Mouse (Mus musculus) myocyte (in vitro differentiated cells): ENCODE measurements around the gene Mroh7. TPM values are rescaled to one million over a fixed set of nuclear protein-coding genes. Genes with fewer than 3 reads are reported as not detected.
"Not testable (repeated sequence)": the region's sequence is repeated elsewhere in the genome, so short reads cannot be mapped to it uniquely, and the experiment has no call there.

Experiments used
- H3K27me3 ChIP-seq: one replicate; pipeline ENCODE4 v1.6.1; 2011; ENCODE audit not compliant: control insufficient read depth, insufficient read depth, insufficient read length
- H3K36me3 ChIP-seq: one replicate; pipeline ENCODE4 v1.6.1; 2011; ENCODE audit not compliant: control insufficient read depth, insufficient read depth
- H3K4me2 ChIP-seq: one replicate; pipeline ENCODE4 v1.6.1; 2011; ENCODE audit warnings: low read depth, control low read depth
- H3K4me3 ChIP-seq: one replicate; pipeline ENCODE4 v1.5.1; 2011; ENCODE audit warnings: mild to moderate bottlenecking, control low read depth, moderate library complexity
- H3K79me2 ChIP-seq: one replicate; pipeline ENCODE4 v1.6.1; 2011; ENCODE audit not compliant: control insufficient read depth, insufficient read depth
- H3ac ChIP-seq: one replicate; pipeline ENCODE4 v1.6.1; 2011; ENCODE audit not compliant: control insufficient read depth, insufficient read length
- CEBPB ChIP-seq: IDR thresholded peaks from 2 replicates; pipeline ENCODE4 v1.6.1; 2011; ENCODE audit warnings: mild to moderate bottlenecking, moderate library complexity; ENCODE audit not compliant: poor library complexity, insufficient read depth, severe bottlenecking
- E2F4 ChIP-seq: IDR thresholded peaks from one replicate; pipeline ENCODE4 v1.6.1; 2011; ENCODE audit warnings: mild to moderate bottlenecking, control low read depth, moderate library complexity; ENCODE audit not compliant: insufficient read depth
- MAX ChIP-seq: IDR thresholded peaks from one replicate; pipeline ENCODE4 v1.6.1; 2011; ENCODE audit warnings: low read depth, mild to moderate bottlenecking, control low read depth
- MYOD1 ChIP-seq, 3 experiments: IDR thresholded peaks; one replicate each; pipeline ENCODE4 v1.6.1; 2011; ENCODE audit warnings: control low read depth in 2 of 3, low read depth in 2 of 3, mild to moderate bottlenecking in 2 of 3, moderate library complexity in 1 of 3; ENCODE audit not compliant: insufficient read length in 2 of 3, control insufficient read depth in 1 of 3
- MYOG ChIP-seq, 3 experiments: IDR thresholded peaks; one replicate each; pipeline ENCODE4 v1.6.1; 2011; ENCODE audit warnings: control low read depth in 2 of 3, low read depth in 2 of 3, mild to moderate bottlenecking in 2 of 3; ENCODE audit not compliant: insufficient read length in 2 of 3, control insufficient read depth in 1 of 3, insufficient read depth in 1 of 3
- POLR2A ChIP-seq: IDR thresholded peaks from one replicate; pipeline ENCODE4 v1.6.1; 2011; ENCODE audit warnings: low read depth, mild to moderate bottlenecking, control low read depth, moderate library complexity; ENCODE audit not compliant: insufficient read length
- POLR2AphosphoS2 ChIP-seq: IDR thresholded peaks from one replicate; pipeline ENCODE4 v1.6.1; 2011; ENCODE audit warnings: low read depth, control low read depth; ENCODE audit not compliant: insufficient read length
- REST ChIP-seq: IDR thresholded peaks from one replicate; pipeline ENCODE4 v1.6.1; 2011; ENCODE audit warnings: mild to moderate bottlenecking, control low read depth, moderate library complexity; ENCODE audit not compliant: insufficient read depth, insufficient read length
- SRF ChIP-seq: IDR thresholded peaks from one replicate; pipeline ENCODE4 v1.6.1; 2011; ENCODE audit warnings: low read depth; ENCODE audit not compliant: control insufficient read depth, insufficient read length
- TCF12 ChIP-seq: IDR thresholded peaks from one replicate; pipeline ENCODE4 v1.6.1; 2011; ENCODE audit warnings: mild to moderate bottlenecking, control low read depth; ENCODE audit not compliant: poor library complexity, insufficient read depth, severe bottlenecking
- TCF3 ChIP-seq: IDR thresholded peaks from one replicate; pipeline ENCODE4 v1.6.1; 2011; ENCODE audit warnings: low read depth, control low read depth; ENCODE audit not compliant: insufficient read length
- USF1 ChIP-seq: IDR thresholded peaks from one replicate; pipeline ENCODE4 v1.6.1; 2011; ENCODE audit warnings: low read depth, mild to moderate bottlenecking, control low read depth, moderate library complexity
- polyA plus RNA-seq: library from polyadenylated mRNA; unstranded; fragments of >200 nt; fragmentation: generic; extraction: Trizol; gene quantifications from one replicate; pipeline ENCODE4 v1.2.1, GENCODE M21; 2012; ENCODE audit warnings: missing spikeins

Mroh7 gene
- polyA plus RNA-seq, 1 experiment = not detected

GRCm38 (mm10) chr4:106747001-106747580, 16.4 kb upstream of the Mroh7 start:
- TF ChIP-seq CEBPB (no peak), E2F4 (no peak), TCF3 (no peak), MYOD1 (IDR thresholded peaks at IDR 0.05; ENCODE audit: control insufficient read depth in 1 of 3, insufficient read length in 2 of 3, low read depth in 2 of 3) (no peak), USF1 (no peak), MYOG (IDR thresholded peaks at IDR 0.05; ENCODE audit: control insufficient read depth in 1 of 3, insufficient read depth in 1 of 3, insufficient read length in 2 of 3, low read depth in 2 of 3) (no peak), TCF12 (no peak), SRF (no peak), POLR2A (no peak), REST (no peak), POLR2AphosphoS2 (no peak), MAX (no peak)
- Histone ChIP-seq H3K4me3 (no peak overlapping the region), H3K79me2 (no peaks in the 10 kb centered on the region), H3ac (no peak overlapping the region), H3K27me3 (no peaks in the 10 kb centered on the region), H3K36me3 (no peaks in the 10 kb centered on the region), H3K4me2 (no peak overlapping the region)

- TF ChIP-seq MYOD1 (IDR thresholded peaks at IDR 0.05; ENCODE audit: control insufficient read depth in 1 of 3, insufficient read length in 2 of 3, low read depth in 2 of 3) (no peak), POLR2A (no peak), MYOG (IDR thresholded peaks at IDR 0.05; ENCODE audit: control insufficient read depth in 1 of 3, insufficient read depth in 1 of 3, insufficient read length in 2 of 3, low read depth in 2 of 3) (no peak), CEBPB (no peak), SRF (no peak), POLR2AphosphoS2 (no peak), REST (no peak)
- Histone ChIP-seq H3K79me2 (no peaks in the 10 kb centered on the region), H3K4me3 (no peak overlapping the region), H3K36me3 (no peaks in the 10 kb centered on the region), H3K4me2 (no peak overlapping the region), H3ac (no peak overlapping the region), H3K27me3 (no peaks in the 10 kb centered on the region)
Observed at GRCm38 (mm10) chr4:106745862-106746261, 15.1 kb upstream of the Mroh7 start.

- Histone ChIP-seq H3K36me3 (no peaks in the 10 kb centered on the region), H3ac (no peak overlapping the region), H3K27me3 (peaks cover 11% of the 10 kb centered on the region), H3K4me3 (no peak overlapping the region), H3K4me2 (no peak overlapping the region), H3K79me2 (no peaks in the 10 kb centered on the region)
- TF ChIP-seq USF1 = no peak
- TF ChIP-seq MYOG (IDR thresholded peaks at IDR 0.05; ENCODE audit: control insufficient read depth in 1 of 3, insufficient read depth in 1 of 3, insufficient read length in 2 of 3, low read depth in 2 of 3) = no peak
- no peak for TF ChIP-seq POLR2A
- TF ChIP-seq E2F4 = no peak
- no peak for TF ChIP-seq MAX
Observed at GRCm38 (mm10) chr4:106737904-106738303, 7.2 kb upstream of the Mroh7 start.

- not testable (repeated sequence) for H3K36me3 ChIP-seq
Observed at GRCm38 (mm10) chr4:106736884-106737283, 6.2 kb upstream of the Mroh7 start.

GRCm38 (mm10) chr4:106733636-106734035, 2.9 kb upstream of the Mroh7 start, which contains the start of gene Fam151a:
Fam151a (plus strand) TSS chr4:106733889.
- H3K4me3 ChIP-seq = no peak within 1 kb of the TSS
- no peaks in the 10 kb centered on the region for H3K36me3 ChIP-seq
- H3ac ChIP-seq = no peak within 1 kb of the TSS
- no peak within 1 kb of the TSS for H3K4me2 ChIP-seq
- peaks cover 25% of the 10 kb centered on the region for H3K27me3 ChIP-seq
- TF ChIP-seq MAX (no peak), MYOD1 (IDR thresholded peaks at IDR 0.05; ENCODE audit: control insufficient read depth in 1 of 3, insufficient read length in 2 of 3, low read depth in 2 of 3) (no peak)
- no peaks in the 10 kb centered on the region for H3K79me2 ChIP-seq

More at GRCm38 (mm10) chr4:106736884-106737283, 6.2 kb upstream of the Mroh7 start:
- not testable (repeated sequence) for H3K79me2 ChIP-seq, H3K4me3 ChIP-seq, H3ac ChIP-seq, H3K4me2 ChIP-seq
- peaks cover 13% of the 10 kb centered on the region for H3K27me3 ChIP-seq

GRCm38 (mm10) chr4:106720631-106721030, 10.1 kb downstream of the Mroh7 start:
- H3K79me2 ChIP-seq = no peaks in the 10 kb centered on the region

More at GRCm38 (mm10) chr4:106720631-106721030, 10.1 kb downstream of the Mroh7 start:
- H3K36me3 ChIP-seq = no peaks in the 10 kb centered on the region
- peaks cover 49% of the 10 kb centered on the region for H3K27me3 ChIP-seq
- H3K4me2 ChIP-seq = no peak overlapping the region
- H3ac ChIP-seq = no peak overlapping the region
- H3K4me3 ChIP-seq = no peak overlapping the region
- TF ChIP-seq POLR2A (no peak), SRF (no peak), TCF12 (no peak), E2F4 (no peak), REST (no peak), MYOD1 (IDR thresholded peaks at IDR 0.05; ENCODE audit: control insufficient read depth in 1 of 3, insufficient read length in 2 of 3, low read depth in 2 of 3) (no peak), USF1 (no peak), POLR2AphosphoS2 (no peak), MYOG (IDR thresholded peaks at IDR 0.05; ENCODE audit: control insufficient read depth in 1 of 3, insufficient read depth in 1 of 3, insufficient read length in 2 of 3, low read depth in 2 of 3) (no peak), MAX (no peak), TCF3 (no peak), CEBPB (no peak)
